Mouse (Mus musculus): ENCODE results near the gene Tra2a. TPM values are rescaled to one million over a fixed set of nuclear protein-coding genes. Genes with fewer than 3 reads are reported as not detected.

The Tra2a gene
- total and polyA plus RNA-seq, 3 experiments, result 21.0 to 26.4 (median 23.1) TPM

DNA sequence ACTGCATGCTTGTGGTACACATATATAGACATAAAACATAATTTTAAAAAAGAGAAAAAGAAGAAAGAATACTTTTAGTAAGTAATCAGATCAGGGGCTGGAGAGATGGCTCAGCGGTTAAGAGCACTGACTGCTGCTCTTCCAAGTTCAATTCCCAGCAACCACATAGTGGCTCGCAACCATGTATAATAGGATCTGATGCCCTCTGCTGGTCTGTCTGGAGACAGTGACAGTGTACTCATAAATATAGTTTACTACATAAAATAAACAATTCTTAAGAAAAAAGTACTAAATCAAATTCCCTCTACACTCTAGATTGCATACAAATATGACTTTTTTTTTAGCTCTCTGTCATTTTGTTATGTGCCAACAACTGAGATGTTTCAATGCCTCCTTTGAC lies 12.6 kb downstream of the Tra2a start:
- H3K79me2 ChIP-seq (replicated peaks; ENCODE audit: control insufficient read depth, insufficient read depth, low read length), result 0 out of 2 replicates have a peak, but pooled peaks cover 4% of the 10 kb centered on the region
- no peaks in the 10 kb centered on the region; the same call in 1 of the 2 replicates for H3K4me1 ChIP-seq (ENCODE audit: control insufficient read depth, insufficient read depth, low read length)
- no peaks in the 10 kb centered on the region for H3K27me3 ChIP-seq (ENCODE audit: control insufficient read depth, insufficient read depth, low read length)
- TF ChIP-seq EP300 (IDR thresholded peaks at IDR 0.05; ENCODE audit: insufficient read depth, low read depth, low read length) (no peak), CTCF (IDR thresholded peaks at IDR 0.05) (peak; percentile 36)
- H3K4me3 ChIP-seq, result no peak overlapping the region
- H3K9ac ChIP-seq (ENCODE audit: low read depth, low read length), result no peak overlapping the region
- no peak for DNase-seq
- peaks cover 8% of the 10 kb centered on the region for H3K36me3 ChIP-seq (ENCODE audit: control insufficient read depth, insufficient read depth, low read length)
- WGBS, result 100% methylated on average over 2 of the region's 2 CpGs
- intact Hi-C loops (cut with DNase I), result loop anchor here (5.0 kb wide), 1 partner anchor 194 kb away; no protein-coding TSS in a partner anchor
- H3K27ac ChIP-seq, result no peak overlapping the region

DNA sequence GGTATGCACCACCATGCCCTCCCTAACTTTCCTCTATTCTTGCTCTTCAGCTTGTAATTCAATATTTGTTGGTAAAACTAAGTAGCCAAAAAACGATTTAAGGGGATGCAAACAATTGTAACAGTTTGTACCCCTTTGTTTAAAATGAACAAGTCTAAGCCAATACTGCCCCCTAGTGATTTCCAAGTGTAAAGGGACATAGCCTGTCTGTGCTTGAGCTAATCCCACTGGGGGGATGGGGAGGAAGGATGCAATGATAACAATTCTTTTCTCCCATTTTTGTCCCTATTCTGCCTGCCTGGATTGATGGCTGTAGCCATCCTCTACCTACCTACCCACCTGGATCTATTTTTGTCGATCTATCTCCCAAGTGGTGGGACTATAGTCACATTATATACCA lies 16.6 kb downstream of the Tra2a start:
- WGBS, result 56% methylated on average over 2 of the region's 2 CpGs
- Histone ChIP-seq H3K27me3 (ENCODE audit: control insufficient read depth, insufficient read depth, low read length) (no peaks in the 10 kb centered on the region), H3K27ac (no peak overlapping the region), H3K36me3 (ENCODE audit: control insufficient read depth, insufficient read depth, low read length) (peaks cover 9% of the 10 kb centered on the region), H3K9ac (ENCODE audit: low read depth, low read length) (no peak overlapping the region), H3K79me2 (replicated peaks; ENCODE audit: control insufficient read depth, insufficient read depth, low read length) (0 out of 2 replicates have a peak, but pooled peaks cover 4% of the 10 kb centered on the region), H3K4me3 (no peak overlapping the region), H3K4me1 (ENCODE audit: control insufficient read depth, insufficient read depth, low read length) (no peaks in the 10 kb centered on the region)
- intact Hi-C loops (cut with DNase I), result no loop called here
- DNase-seq, result no peak
- peak; percentile 81 for TF ChIP-seq CTCF (IDR thresholded peaks at IDR 0.05)
- no peak for TF ChIP-seq EP300 (IDR thresholded peaks at IDR 0.05; ENCODE audit: insufficient read depth, low read depth, low read length)

DNA sequence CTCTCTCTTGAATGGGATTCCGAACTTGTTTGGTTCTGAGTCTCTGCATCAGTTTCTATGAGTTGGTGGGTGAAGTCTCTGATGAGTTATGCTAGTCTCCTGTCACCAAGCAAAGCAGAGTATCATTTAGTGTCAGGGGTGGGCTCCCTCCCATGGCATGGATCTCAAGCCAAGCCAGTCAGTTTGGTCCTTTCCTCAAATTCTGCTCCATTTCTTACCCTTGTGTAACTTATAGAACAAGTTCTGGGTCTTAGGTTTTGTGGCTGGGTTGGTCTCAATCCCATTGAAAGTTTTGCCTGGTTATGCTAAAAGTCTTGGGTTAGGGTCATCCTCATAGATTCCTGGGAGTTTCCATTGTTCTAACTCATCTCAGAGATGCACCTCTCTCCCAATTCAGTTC lies 21.5 kb downstream of the Tra2a start:
- H3K4me3 ChIP-seq, result no peak overlapping the region
- H3K9ac ChIP-seq (ENCODE audit: low read depth, low read length), result no peak overlapping the region
- no peaks in the 10 kb centered on the region for H3K27me3 ChIP-seq (ENCODE audit: control insufficient read depth, insufficient read depth, low read length)
- DNase-seq, result no peak
- H3K4me1 ChIP-seq (ENCODE audit: control insufficient read depth, insufficient read depth, low read length), result no peaks in the 10 kb centered on the region
- no peaks in the 10 kb centered on the region for H3K79me2 ChIP-seq (replicated peaks; ENCODE audit: control insufficient read depth, insufficient read depth, low read length)
- 80% methylated on average over 1 of the region's 1 CpGs for WGBS
- peaks cover 2% of the 10 kb centered on the region for H3K36me3 ChIP-seq (ENCODE audit: control insufficient read depth, insufficient read depth, low read length)
- intact Hi-C loops (cut with DNase I), result no loop called here
- H3K27ac ChIP-seq, result no peak overlapping the region
- TF ChIP-seq EP300 (IDR thresholded peaks at IDR 0.05; ENCODE audit: insufficient read depth, low read depth, low read length) (no peak), POLR2A (IDR thresholded peaks at IDR 0.05; ENCODE audit: insufficient read depth, low read depth, low read length) (no peak), CTCF (IDR thresholded peaks at IDR 0.05) (no peak)

DNA sequence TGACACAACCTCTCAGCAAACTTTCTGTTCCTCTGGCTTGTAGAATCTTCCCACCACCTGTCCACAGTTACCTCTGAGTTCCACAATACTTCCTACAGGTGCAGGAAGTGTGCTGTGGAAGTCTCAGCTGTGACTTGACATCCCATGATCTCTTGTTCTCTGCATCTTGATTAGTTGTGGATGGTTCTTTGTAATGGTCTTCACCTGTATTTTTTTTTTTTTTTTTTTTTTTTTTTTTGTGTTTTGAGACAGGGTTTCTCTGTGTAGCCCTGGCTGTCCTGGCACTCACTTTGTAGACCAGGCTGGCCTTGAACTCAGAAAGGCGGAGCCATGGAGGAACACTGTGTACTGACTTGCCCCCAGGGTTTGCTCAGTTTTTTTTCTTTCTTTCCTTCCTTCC lies 22.3 kb downstream of the Tra2a start:
- Histone ChIP-seq H3K27ac (no peak overlapping the region), H3K27me3 (ENCODE audit: control insufficient read depth, insufficient read depth, low read length) (no peaks in the 10 kb centered on the region), H3K4me1 (ENCODE audit: control insufficient read depth, insufficient read depth, low read length) (no peaks in the 10 kb centered on the region), H3K36me3 (ENCODE audit: control insufficient read depth, insufficient read depth, low read length) (peaks cover 2% of the 10 kb centered on the region), H3K4me3 (no peak overlapping the region), H3K79me2 (replicated peaks; ENCODE audit: control insufficient read depth, insufficient read depth, low read length) (no peaks in the 10 kb centered on the region), H3K9ac (ENCODE audit: low read depth, low read length) (no peak overlapping the region)
- 96% methylated on average over 1 of the region's 1 CpGs for WGBS
- DNase-seq, result no peak
- TF ChIP-seq POLR2A (IDR thresholded peaks at IDR 0.05; ENCODE audit: insufficient read depth, low read depth, low read length), result no peak
- no peak for TF ChIP-seq CTCF (IDR thresholded peaks at IDR 0.05)
- no peak for TF ChIP-seq EP300 (IDR thresholded peaks at IDR 0.05; ENCODE audit: insufficient read depth, low read depth, low read length)
- intact Hi-C loops (cut with DNase I), result no loop called here

DNA sequence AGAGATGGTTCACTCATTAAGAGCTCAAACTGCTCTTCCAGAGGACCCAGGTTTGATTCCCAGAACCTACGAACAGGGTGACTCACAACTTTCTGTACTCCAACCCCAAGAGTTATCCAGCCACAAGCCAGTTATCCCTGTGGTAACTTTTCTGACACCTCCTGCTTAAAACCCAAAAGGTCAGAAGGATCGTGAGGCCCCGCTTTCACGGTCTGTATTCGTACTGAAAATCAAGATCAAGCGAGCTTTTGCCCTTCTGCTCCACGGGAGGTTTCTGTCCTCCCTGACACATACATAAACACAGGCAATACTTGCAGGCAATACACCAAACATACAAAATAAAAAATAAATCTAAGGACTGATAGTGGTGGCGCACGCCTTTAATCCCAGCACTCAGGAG lies 27.5 kb downstream of the Tra2a start:
- no peak overlapping the region for H3K9ac ChIP-seq (ENCODE audit: low read depth, low read length)
- TF ChIP-seq POLR2A (IDR thresholded peaks at IDR 0.05; ENCODE audit: insufficient read depth, low read depth, low read length), result no peak
- no peak for TF ChIP-seq CTCF (IDR thresholded peaks at IDR 0.05)
- no peak for TF ChIP-seq EP300 (IDR thresholded peaks at IDR 0.05; ENCODE audit: insufficient read depth, low read depth, low read length)

DNA sequence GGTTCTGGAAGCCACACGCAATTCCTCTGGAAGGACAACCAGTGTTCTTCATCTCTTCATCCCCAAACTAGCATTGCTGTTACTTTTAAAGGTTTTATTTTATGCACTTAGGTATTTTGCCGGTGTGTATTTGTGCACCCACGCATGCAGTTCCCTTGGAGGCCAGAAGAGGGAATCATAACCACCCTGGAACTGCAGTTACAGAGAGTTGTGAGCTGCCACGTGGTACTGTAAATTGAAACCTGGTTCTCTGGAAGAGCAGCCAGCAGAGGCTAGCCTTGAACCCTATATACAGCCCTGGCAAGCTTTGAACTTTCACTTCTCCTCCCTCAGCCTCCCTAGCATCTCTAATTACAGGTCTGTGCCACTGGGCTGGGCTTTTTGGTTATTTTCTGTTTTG lies 30.5 kb downstream of the Tra2a start:
- Histone ChIP-seq H3K9ac (ENCODE audit: low read depth, low read length) (no peak overlapping the region), H3K36me3 (ENCODE audit: control insufficient read depth, insufficient read depth, low read length) (no peaks in the 10 kb centered on the region), H3K4me1 (ENCODE audit: control insufficient read depth, insufficient read depth, low read length) (no peaks in the 10 kb centered on the region), H3K27me3 (ENCODE audit: control insufficient read depth, insufficient read depth, low read length) (0 out of 2 replicates have a peak, but pooled peaks cover 2% of the 10 kb centered on the region), H3K79me2 (replicated peaks; ENCODE audit: control insufficient read depth, insufficient read depth, low read length) (no peaks in the 10 kb centered on the region), H3K4me3 (no peak overlapping the region), H3K27ac (no peak overlapping the region)
- TF ChIP-seq CTCF (IDR thresholded peaks at IDR 0.05), result peak; percentile 53
- TF ChIP-seq EP300 (IDR thresholded peaks at IDR 0.05; ENCODE audit: insufficient read depth, low read depth, low read length), result no peak
- no peak for TF ChIP-seq POLR2A (IDR thresholded peaks at IDR 0.05; ENCODE audit: insufficient read depth, low read depth, low read length)
- WGBS, result 61% methylated on average over 4 of the region's 4 CpGs
- DNase-seq, result no peak
- intact Hi-C loops (cut with DNase I), result no loop called here

More for the DNA sequence above, 27.5 kb downstream of the Tra2a start:
- peak; percentile 98 to 100 for DNase-seq
- no peaks in the 10 kb centered on the region for H3K79me2 ChIP-seq (replicated peaks; ENCODE audit: control insufficient read depth, insufficient read depth, low read length)
- intact Hi-C loops (cut with DNase I), result no loop called here
- H3K4me1 ChIP-seq (ENCODE audit: control insufficient read depth, insufficient read depth, low read length), result no peaks in the 10 kb centered on the region
- 61% methylated on average over 9 of the region's 9 CpGs for WGBS
- no peak overlapping the region for H3K4me3 ChIP-seq
- no peaks in the 10 kb centered on the region for H3K36me3 ChIP-seq (ENCODE audit: control insufficient read depth, insufficient read depth, low read length)
- H3K27me3 ChIP-seq (ENCODE audit: control insufficient read depth, insufficient read depth, low read length), result no peaks in the 10 kb centered on the region
- no peak overlapping the region for H3K27ac ChIP-seq

Measured in heart, adult 2 months (tissue).